Mouse (Mus musculus): ENCODE data around the gene Cpsf4l.

DNA sequence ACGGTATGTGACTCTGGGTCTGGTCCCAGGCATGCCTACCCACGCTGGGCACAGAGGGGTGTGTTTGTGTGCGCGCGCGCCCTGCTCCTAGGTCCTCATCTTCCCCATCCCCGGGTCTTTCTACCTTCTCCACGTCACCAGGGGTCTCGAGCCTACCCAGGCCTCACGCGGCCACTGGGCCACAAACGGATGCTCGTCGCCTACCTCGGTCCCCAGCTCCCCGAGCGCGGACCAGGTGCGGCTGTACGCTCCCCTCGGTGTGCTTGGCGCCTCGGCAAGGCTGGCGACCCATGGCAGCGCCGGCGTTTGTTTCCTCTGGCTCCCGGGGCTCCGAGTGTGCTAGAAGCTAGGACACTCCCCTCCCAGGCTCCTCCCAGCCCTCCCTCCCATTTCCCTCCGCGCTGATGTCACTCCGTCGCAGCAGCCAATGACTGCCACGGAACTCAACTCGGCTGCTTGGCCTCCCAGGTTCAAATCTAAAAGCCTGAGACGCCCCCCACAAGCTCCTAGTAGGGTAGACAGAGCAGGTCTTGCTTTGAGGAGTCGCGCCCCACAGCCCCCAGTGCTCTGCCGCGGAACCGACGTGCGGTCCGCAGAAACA, 41.8 kb upstream of the Cpsf4l start, which contains the start of gene Cdc42ep4:
- TF ChIP-seq GATA1 (IDR thresholded peaks at IDR 0.05; ENCODE audit: borderline replicate concordance, low read length) (no peak), FLI1 (IDR thresholded peaks at IDR 0.05; ENCODE audit: low read length) (no peak)
